Mouse (Mus musculus) embryo, embryonic 11 days (tissue): Measurements from ENCODE around the gene Ndufa8.

Experiments
- DNase-seq: peaks from one replicate; pipeline ENCODE4 v3.0.0-alpha.2; 2015

The Ndufa8 gene

DNA sequence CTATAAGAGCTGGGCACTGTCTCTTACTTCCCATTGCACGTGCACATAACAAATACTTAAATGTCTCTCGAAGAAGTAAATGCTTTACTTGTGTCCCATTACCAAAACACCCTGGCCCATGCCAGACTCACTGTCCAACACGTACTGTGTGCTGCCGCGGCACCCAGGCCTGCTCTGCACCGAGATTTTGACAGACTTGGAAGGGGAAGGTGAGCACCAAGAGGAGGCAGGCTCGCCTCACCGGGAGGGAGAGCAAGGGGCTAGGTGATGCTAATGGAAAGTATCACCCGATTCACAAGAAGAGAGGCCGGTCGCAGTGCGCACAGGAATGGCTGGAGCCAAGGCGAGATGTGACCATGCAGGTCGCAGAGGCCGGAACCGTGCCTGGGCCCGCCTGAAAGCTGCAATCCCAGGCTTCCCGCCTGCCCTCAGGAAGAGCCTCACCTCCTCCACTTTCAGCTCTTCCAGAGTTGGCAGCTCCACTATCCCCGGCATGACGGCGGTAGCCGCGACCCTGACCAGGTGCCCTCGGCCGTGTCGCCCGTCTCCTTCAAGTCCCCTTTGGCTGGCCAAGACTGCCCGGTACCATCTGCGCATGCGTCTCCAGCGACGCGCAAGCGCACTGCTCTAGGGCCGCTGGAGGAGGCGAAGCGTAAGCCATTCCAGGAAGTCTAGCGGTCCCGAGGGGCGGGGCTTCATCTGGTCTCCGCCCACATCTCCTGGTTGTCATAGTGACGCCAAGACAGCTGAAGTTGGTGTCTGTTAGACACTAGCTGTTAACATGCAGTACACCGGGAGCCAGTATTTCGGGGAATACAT is at the start of gene Ndufa8, which contains the start of gene Morn5:
Ndufa8 (minus strand) TSS at position 659 of the 819 bp plus-strand sequence.
Morn5 (plus strand) TSS at position 711 of the 819 bp plus-strand sequence.
- peak; percentile 96 for DNase-seq

DNA sequence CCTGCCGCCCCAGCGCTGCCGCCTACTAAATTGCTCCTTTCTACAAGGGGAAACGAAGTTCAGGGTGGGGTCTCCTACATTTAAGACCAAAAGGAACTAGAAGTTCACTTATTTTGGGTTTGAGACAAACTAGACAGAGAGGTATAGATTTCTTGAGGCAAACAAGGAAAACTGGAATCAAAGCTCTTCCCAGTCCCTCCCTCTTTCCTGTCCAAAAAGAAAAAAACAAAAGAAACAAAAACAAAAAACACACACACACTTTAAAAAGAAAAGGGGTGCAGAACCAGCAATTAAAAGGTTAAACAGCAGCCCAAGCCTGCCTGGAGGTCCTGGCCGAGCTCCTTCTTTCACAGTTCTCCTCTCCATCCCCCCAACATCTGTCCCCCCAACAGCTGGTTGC is 48.8 kb upstream of the Ndufa8 start:
- DNase-seq = no peak

DNA sequence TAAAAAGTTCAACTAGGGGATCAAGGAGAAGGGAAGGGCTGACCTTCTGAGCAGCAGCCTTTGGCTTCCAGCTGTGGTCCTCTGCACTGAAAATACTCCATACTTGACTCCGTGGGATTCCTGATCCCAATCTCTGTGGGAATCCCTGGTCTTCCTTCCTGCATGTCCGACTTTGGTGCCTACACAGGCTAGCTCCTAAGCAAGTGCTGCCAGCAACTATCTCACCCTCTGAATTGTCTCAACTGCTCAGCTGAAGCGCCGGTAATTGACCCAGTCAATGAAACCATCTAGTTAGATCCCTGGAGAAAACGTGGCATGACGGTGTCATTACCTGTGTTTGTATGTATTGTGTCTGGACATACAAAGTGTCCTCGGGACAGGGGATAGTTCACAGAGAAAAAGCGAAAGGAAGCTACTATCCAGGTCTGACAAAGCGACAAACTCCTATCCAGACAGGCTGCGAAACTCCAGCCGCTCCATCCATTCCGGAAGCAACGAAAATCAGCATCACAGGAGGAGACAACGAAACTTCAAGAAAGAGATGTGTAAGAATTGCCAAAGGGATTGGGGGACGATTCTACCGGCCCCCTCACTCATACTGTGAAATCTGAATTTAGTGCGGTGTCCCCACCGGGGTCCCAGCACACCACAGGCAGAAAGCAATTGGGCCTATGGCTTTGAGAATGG is 48.1 kb upstream of the Ndufa8 start:
- DNase-seq = no peak

DNA sequence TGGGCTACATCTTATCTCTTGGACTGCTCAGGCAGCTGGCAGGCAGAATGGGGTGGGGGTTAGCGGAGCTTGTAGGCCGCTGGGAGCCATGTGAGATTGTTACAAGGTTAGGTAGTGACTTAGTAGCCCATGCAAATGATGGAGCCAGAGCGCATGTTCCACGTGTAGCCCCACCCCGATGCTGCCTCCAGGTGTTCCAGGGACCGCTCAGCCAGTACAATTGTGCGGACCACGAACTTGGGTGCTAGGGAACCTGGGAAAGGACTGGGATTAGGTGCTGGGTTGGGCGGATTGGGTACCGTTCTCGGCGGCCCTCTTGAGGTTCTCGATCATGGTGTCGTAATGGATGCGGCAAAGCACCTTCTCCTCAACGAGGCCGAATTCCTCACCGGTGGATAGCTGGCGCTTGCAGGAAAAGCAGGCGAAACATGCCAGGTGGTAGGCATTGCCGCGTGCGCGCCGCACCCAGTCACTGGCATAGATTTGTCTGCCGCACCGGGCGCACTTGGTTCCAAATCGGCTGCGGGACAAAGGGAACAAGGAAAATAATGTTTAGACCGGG is 44.8 kb upstream of the Ndufa8 start:
- DNase-seq = no peak

DNA sequence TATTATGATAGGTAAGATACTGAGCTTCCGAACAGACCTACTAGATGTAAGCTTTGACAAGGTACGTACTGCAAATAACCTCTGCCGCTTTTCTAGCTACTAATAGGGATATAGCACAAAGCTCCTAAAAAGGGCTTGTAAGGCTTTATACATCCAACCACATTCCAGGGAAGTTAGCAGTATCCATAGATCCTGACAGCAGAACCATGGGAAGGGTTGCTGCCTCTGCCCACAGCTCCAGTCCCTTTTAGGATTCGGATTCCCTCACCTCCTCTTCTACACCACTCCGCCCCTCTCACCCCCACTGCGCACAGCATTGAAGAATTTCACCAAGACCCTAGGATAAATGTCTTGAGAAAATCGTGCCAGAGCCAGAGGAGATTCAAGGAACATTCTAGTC is 44.1 kb upstream of the Ndufa8 start:
- DNase-seq = no peak

DNA sequence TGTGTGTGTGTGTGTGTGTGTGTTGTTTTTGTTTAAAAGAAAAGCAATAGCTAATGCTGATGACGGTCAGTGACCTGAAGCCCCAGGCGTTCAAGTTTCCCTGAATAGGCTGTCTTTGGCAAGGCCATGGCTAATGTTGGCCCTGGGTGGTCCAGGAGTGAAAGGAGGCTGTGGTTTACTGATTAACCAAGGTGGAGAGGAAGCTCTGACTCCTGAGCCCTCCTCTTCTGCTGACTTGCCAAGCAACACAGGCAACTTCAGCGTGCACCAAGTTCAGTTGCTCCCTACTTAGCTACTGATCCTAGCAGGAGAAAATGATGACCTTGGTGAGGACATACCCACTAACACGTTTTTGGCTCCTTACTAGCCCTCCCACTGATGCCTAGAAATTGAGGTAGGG is 43.5 kb upstream of the Ndufa8 start:
- no peak for DNase-seq

DNA sequence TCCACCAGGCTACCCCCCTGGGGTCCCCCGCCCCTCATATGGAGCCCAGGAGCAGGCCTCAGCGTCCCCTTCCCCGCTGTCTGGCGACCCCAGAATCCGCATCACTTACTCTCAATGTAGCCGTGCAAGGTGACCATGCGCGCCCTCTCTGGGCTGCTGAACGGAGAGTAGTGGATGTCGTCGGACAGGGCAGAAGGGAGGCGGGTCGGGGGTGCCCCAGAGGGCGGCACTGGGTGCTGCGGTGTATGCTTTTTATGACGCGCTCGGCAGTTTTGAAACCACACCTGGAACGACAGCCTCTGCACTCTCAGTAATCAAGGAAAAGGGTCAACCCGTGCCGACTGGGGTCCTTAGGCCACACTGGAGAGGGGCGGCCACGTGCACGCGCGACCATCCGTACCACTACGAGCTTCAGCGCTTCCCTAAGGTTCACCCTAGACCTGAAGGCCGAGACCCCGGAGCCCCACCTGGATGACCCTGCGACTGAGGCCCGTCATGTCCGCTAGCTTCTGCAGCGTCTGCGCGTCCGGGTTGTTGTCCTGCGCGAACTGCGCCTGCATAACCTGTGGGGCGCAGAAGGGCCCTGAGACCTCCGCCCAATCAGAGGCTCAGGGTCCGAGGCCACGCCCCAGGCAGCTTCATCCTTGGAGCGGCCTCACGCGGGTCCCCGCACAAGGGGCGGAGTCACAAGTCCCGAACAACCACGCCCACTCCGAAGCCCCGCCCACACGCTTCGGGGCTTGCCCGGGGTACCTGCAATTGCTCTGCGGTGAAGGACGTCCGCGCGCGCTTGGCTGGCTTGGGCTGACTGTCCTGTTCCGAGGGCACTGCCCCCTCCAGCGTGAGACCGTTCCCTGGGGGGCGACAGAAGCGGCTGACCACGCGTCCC is 41.9 kb upstream of the Ndufa8 start:
- peak; percentile 93 for DNase-seq

DNA sequence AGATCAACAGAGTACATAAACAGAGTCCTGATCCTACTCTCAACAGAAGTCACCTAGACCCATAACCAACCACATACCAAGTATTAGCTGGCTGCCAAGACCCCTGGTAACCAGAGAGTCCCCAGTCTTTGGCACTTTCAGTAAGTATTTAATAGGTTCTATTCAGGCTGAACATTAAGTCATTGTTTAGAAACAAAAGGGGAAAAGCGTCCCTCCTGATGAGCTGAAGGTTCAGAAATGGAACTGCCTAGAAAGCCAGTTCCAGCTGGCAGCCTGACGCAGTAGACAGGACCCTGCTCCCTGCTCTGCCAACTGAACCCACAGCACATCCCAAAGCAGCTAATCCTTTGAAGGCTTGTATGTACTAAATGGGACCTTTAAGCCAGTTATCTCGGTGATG is 40.0 kb upstream of the Ndufa8 start:
- DNase-seq = no peak

DNA sequence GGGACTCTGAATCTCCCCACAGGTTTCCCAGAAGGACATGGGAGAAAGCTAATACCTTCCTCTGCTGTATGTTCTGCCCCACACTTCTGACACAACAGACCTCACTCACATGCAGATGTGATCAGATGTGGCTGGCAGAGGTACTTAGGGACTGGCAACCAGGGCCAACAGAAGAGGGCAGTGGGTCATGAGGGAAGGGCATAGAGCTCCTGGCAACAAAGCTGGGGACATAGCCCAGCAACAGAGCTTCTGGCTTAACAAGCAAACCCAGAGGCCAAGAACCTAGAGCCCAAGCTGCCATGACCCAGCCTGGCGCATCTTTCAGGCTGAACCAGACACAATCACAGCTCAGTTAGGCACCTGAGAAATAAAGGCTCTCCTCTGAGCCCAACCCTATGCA is 35.8 kb upstream of the Ndufa8 start:
- no peak for DNase-seq

DNA sequence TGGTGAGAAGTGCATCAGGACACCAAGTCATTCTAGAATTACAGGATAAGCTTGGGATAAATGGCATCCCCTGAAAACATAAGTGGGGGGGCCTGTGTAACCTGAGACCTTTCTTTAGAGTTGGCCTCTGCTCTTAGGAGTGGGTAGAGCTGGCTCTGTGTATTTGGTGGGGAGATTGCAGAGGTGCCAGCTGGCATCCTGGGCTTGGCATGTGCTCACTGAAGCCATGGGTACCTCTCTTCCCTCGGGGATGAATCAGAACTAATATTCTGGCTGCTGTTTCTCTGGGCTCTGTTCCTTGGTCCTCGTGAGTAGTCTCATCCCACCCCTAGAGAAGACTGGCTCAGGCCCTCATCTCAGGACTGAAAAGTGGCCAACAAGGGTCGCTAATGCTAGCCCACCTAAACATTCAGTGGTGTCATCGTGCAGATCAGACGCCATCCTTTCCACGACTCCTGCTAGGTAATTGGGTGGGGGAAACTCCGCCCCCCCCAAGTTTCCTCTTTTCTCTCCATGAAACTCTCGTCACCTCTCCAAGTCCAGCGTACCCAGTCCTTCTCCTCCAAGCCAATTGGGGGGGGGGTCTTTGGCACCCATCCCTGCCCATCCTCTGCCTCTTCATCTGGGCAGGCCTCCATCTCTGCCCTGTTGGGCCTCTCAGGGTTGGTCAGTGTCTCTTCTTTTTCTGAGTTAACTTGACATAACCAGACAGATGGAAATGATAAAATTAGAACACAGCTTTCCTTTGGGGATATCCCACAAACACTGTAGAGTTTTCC is 33.8 kb upstream of the Ndufa8 start:
- DNase-seq = no peak

DNA sequence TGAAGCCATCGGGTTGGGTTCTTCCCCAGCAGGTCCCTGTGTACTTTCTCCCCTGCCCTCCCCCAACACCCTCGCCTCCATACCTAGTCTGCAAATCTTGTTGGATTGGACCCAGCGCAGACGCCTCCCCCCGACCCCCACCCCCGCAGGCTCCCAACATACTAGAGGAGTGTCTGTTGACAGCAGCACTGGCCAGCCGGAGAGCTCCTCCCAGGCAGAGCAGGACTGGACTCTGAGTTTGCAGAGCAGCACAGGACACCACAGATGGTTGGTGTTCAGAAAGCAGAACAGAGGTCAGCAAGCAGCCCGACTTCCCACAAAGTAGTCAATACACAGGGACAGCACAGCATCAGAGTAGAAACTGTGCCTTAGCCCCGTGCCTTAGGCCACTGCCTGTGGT is 32.2 kb upstream of the Ndufa8 start:
- DNase-seq = peak; percentile 48

DNA sequence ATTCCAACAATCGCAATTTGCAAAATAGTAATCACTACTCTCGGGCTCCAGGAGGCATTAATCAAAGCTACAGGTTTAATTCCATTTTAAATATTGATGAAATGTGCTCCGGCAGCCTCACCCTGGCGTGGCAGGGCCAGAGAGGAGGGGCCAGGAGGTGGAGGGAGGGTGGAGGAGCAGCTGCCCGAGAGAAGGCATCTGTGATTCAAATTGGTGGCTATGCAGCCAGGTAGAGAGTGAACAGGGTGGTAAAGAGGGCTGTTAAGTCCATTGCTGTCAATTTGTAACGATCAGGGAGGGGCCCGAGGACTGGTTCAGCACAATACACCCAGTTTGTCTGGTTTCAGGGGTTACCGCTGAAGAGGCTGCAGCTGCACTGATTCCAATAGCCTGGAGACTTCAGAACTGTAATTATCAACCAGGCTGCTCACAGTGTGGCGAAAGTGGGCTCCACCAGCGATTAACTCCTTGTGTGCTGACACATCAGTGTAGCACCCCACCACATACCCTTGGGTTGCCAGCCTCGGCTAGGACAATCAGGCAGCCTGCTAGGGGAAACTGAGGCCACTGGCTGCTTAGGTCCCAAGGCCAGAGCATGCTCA is 28.1 kb upstream of the Ndufa8 start:
- no peak for DNase-seq

DNA sequence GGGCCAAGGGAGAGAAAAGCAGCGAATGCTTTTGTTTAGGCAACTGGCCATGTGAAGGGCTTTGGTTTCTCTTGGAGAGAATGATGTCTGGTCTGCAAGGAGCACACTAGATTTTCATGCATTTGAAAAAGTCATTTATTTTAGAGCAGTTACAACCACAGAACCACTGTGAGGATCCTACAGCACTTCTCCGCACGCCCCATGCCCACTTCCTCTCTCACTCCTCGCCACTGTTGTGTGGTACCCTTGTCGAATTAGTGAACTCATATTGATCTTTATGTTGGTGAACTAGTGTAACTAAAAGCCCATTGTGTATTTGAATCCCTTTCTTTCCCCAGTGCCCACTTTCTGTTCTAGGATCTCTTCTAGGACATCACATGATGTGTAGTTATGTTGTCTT is 26.0 kb upstream of the Ndufa8 start:
- DNase-seq = no peak

DNA sequence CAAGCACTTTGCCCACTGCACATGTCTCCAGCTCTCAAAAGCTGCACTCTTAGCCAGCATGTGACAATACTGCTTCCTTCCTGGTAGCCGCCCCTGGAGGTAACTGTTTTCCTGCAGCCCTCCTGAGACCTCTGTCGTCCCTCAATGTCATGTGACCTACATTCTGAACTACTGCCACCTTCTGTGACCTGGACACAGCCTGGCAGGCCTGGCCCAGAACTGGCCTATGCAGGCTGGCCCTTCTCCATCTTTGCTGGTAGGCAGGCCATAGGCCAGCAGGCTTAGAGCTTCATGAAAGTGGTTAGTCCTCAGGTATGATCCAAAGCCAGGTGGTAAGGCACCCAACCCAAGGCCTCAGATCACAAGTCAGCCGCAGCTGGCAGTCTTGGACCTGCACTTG is 24.6 kb upstream of the Ndufa8 start:
- DNase-seq = no peak

DNA sequence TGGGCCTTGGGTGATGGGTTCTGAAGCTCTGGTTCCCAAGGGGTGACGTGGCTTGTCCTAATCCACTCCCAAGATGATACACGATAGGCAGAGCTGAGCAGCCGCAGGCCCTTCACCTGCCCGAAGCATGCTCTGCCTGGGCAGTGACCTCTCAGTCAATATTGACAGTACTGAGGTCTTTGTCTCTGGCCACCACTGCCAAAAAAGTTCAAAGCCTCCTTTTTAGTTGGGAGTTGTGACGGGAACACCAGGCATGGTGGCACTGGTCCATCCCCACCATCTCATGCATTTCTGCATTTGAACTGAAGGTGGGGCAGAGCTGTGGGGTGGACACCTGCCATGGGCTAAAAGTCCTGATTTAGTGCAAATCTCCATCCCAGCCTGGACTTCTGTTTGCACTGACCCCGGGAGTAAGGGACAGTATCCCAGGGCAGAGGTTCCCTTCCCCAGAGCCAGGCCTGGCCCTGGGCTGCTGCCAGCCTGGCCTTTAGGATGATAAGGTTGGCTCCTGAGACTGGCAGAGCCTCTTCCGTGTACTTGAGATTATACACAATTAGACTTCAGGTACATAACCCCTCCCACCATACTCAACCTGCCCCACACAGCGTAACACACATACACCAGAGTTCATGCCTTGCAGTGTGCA is 22.6 kb upstream of the Ndufa8 start:
- no peak for DNase-seq

DNA sequence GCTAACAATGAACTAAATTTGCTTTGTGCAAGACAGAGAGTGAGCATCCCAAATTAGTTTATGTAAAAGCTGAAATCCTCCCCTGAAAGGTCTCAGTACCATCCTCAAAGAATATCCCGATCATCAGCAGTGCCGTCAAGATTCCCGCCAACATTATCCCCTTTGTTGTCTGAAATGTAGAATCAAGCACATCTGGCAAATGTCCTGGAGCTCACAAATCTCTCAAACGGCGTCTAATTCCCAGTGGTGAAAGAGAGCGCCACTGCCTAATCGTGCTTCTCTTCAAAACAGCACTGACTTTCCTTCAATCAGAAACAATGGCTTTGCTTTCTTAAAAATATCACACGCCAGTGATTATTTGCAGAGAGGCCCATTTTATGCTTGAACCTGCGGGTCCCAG is 17.9 kb upstream of the Ndufa8 start:
- no peak for DNase-seq

DNA sequence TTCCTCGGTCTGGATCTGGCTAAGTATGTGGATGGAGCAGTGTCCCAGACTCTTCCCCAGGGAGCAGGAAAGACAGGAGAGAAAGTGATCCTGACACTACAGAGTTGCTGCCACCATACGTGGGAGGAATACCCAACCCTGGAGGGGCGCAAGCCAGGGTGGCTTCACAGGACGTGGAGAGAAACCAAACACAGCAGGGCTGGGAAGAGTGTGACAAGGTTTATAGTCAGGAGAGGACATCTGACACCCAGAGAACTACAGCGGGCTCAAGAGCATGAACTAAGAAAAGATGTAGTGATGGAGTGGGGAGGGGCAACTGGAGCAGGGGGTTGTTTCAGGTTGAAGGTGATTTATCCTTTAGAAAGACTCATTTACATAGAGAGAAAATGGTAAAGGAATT is 12.2 kb upstream of the Ndufa8 start:
- DNase-seq = no peak

DNA sequence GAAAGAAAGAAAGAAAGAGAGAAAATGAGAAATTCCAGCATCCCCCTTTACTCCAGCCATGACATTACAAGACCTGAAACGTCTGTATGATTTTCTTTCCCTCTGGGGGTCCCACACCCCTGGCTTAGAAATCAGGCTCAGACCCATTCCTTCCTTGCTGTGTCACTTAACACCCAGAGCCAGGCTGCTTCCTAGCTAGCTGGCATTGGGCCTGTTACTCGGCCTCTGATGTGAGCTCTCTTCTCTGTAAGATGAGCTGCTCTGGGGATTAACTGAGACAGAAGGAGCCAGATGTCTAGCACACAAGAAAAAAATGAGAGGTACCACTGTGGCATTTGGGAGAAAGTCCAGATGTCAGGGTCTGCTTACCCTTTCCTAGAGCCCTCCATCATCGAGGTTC is 7.0 kb upstream of the Ndufa8 start:
- no peak for DNase-seq

DNA sequence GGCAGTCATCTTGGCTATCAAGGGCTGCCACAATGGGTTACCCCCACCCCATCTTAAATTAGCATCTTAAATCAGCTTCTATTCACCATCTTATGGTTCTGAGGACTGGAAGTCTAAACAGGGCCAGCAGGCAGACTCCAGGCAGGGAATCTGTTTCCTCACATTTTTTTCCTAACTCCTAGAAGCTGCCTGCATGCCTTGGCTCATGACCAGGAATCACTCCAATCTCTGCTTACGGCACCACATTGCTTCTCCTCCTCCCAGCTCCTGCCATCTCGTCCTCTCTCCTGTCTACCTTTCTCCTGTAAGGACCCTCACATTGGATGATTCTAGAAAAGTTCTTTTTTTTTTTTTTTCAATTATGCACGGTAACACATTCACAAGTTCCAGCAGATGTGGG is 4.0 kb upstream of the Ndufa8 start:
- no peak for DNase-seq

DNA sequence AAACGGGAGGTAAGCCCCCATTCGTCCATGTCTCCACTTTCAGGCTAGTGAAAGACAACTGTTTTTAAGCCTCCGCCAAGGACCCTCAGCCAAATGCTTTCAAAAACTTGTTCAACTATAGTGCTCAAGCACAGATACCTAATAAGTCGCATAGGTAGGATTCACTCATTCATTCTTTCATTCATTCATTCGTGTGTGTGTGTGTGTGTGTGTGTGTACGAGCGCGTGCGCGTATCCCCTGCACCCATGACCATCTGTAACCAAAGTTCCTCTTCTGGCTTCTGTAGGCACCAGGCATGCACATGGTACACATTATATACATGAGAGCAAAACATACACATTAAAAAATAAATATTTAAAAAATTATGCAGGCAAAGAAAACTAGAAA is 355 bp upstream of the Ndufa8 start:
- DNase-seq = no peak

DNA sequence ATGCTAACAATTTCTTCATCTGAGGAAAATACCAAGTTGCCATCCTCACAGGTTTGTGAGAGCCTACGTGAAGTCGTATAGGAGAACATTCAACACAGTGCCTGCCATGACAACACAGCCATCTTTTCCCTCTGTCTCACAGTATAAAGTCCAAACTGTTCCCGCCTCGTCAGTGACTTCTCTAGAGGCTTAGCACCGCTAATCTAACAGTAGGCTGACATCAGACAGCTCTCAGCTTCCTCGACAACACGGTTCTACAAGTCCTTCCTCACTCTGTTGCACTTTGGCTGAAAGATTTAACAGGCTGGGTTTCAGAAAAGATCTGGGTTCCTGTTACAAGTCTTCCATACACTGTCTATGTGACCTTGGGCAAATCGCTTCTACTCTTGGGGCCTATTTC is 1.0 kb downstream of the Ndufa8 start:
- no peak for DNase-seq
